Mouse (Mus musculus) cerebellum, adult 2 months (tissue): ENCODE results near the gene Gm11985.

ENCODE experiments used
- CTCF ChIP-seq: fragments of 200-500 bp; IDR thresholded peaks from 2 replicates; pipeline ENCODE4 v1.5.1; 2011; ENCODE audit warnings: low read depth, mild to moderate bottlenecking, control low read depth, low read length, moderate library complexity, borderline replicate concordance; ENCODE audit not compliant: insufficient read depth
- POLR2A ChIP-seq: fragments of 200-500 bp; IDR thresholded peaks from 2 replicates; pipeline ENCODE4 v1.6.1; 2011; ENCODE audit warnings: low read length, control low read depth, borderline replicate concordance; ENCODE audit not compliant: insufficient read depth

DNA sequence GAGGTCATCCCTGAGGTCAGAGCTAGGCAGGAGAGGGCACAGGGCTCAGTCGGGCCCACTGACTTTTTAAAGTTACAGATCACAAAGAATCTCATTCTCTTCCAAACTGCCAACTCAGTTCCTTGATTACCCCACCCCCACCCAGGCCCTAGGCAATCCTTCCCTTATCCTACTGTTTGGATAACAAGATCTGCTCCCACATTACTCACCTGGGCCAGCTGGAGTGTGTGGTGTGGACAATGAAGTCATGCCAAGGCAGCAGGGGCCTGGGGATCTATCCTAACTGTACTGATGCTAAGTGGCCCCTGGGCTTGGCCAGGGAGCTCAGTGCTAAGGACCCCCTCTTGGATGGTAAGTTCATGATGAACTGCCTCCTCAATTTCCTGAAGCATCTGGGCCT, 3.9 kb downstream of the Gm11985 start:
- no peak for TF ChIP-seq CTCF
- no peak for TF ChIP-seq POLR2A
